Mouse (Mus musculus) ES-E14 (cell line): Measurements from ENCODE around the gene Cd3eap.

Experiments
- CHD2 ChIP-seq: IDR thresholded peaks from 2 replicates; pipeline ENCODE4 v1.6.1; 2014; ENCODE audit warnings: mild to moderate bottlenecking, low read depth, low read length, inconsistent platforms
- ZC3H11A ChIP-seq: IDR thresholded peaks from 2 replicates; pipeline ENCODE4 v1.6.1; 2012; ENCODE audit warnings: low read depth, mild to moderate bottlenecking, inconsistent platforms, low read length, borderline replicate concordance

DNA sequence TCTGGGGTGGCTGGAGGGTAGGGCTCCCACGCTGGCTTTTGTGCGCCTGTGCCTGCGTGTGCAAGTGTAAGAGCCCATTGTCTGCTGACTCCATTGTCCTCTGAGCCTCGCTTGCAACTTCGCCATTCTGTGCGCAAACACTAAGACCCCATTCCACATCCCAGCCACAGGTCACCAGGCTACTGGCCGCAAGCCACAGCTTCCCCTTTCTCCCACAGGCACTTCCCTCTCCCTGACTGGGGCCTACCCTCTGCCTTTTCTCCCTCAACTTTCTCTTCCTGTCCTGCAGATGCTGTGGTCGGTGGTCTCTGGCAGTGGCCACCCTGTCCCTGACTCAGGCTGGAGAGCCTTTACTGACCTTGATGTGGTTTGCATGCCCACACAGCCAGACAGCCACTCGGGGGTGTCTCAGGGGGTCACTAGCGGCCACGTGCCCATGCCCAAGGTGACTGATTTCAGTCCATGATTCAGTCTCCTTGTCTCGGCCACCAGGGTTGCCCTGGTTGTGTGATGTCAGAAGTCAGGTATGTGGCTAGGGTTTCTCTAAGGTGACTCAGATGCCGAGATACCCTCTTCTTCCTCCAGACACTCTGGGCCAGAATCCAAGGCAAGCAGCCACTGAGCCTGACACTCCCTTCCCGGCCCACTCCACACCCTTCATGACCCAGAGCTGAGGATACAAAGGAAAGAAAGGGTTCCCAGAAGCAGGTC lies 42.7 kb downstream of the Cd3eap start:
- TF ChIP-seq ZC3H11A = no peak
- TF ChIP-seq CHD2 = no peak
